Mouse (Mus musculus) brain, embryonic 14.5 days (tissue): ENCODE results near the gene Zfp281. TPM values are rescaled to one million over a fixed set of nuclear protein-coding genes. Genes with fewer than 3 reads are reported as not detected.
A peak's percentile ranks its signal among the peaks of the same experiment; 100 is the strongest.

ENCODE experiments used
- DNase-seq: peaks from one replicate; pipeline ENCODE4 v3.0.0-alpha.2; 2011; ENCODE audit warnings: low read depth
- CTCF ChIP-seq: fragments of 200-500 bp; IDR thresholded peaks from 2 replicates; pipeline ENCODE4 v1.5.1; 2012; ENCODE audit warnings: inconsistent platforms, mild to moderate bottlenecking, moderate library complexity, borderline replicate concordance; ENCODE audit not compliant: insufficient read depth, insufficient read length; ENCODE audit errors: extremely low read depth
- POLR2A ChIP-seq: fragments of 200-500 bp; IDR thresholded peaks from 2 replicates; pipeline ENCODE4 v1.6.1; 2012; ENCODE audit warnings: mild to moderate bottlenecking, inconsistent platforms, borderline replicate concordance; ENCODE audit not compliant: poor library complexity, insufficient read depth, insufficient read length, severe bottlenecking; ENCODE audit errors: extremely low read depth
- polyA plus RNA-seq: library from polyadenylated mRNA; depleted of rRNA; stranded (reverse); fragments of >200 nt; gene quantifications from 2 replicates; pipeline ENCODE4 v1.2.3, GENCODE M21; 2012

The Zfp281 gene
- polyA plus RNA-seq, 1 experiment: 14.5 TPM

DNA sequence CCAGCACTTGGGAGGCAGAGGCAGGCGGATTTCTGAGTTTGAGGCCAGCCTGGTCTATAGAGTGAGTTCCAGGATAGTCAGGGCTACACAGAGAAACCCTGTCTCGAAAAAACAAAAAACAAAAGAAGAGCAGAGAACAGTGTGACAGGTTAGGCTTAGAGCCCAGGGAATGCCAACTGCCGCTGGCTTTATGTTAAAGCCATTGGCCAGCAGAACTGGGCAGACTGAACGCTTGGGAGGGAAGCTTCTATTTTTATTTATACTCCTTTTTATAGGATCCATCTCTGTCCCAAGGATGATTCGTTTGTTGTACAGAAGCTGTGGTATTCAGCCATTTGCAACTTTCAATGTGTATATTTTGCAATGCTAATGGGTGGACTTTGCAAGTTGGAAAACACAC is 14.0 kb downstream of the Zfp281 start:
- no peak for DNase-seq
- TF ChIP-seq CTCF (no peak), POLR2A (no peak)

DNA sequence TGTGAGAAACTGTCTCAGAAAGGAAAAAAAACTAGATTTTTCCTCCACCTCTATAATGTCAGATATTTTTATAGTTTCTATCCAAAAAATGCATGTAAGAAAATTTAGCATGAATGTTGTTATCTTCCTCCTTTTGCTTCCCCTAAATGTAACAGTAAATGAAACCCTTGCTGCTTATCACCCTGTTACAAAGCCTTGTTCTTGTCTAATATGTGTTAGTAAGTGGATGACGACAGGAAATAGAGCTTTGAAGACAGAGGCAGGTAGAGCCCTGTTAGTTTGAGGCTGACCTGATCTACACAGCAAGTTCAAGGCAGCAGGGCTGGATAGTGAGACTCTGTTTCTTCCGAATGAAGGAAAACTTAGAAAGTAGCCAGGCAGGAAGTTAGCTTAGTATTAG is 14.5 kb downstream of the Zfp281 start:
- DNase-seq: no peak
- TF ChIP-seq CTCF (no peak), POLR2A (no peak)

GRCm38 (mm10) chr1:136642701-136643100 is 18.0 kb downstream of the Zfp281 start:
- TF ChIP-seq POLR2A (no peak), CTCF (no peak)
- DNase-seq: no peak

DNA sequence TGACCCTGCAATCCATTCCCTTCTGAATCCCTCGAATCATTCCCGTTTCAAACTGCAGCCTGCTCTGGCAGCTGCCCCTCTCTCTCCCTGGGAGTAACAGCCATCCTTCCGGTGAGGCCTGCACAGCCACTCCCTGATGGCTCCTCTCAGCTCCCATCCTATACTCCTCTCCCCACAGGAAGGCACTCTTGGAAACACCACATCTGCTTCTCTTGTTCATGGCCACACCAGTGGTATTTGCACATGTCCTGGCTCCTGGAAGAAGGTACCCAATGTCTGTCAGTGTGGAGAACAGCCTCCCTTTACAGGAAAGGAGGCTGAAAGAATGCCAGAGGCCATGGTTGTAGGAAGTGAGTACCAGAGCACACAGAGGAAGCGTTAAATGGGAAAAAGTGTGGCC is 19.8 kb downstream of the Zfp281 start:
- DNase-seq: no peak
- TF ChIP-seq CTCF (no peak), POLR2A (no peak)

DNA sequence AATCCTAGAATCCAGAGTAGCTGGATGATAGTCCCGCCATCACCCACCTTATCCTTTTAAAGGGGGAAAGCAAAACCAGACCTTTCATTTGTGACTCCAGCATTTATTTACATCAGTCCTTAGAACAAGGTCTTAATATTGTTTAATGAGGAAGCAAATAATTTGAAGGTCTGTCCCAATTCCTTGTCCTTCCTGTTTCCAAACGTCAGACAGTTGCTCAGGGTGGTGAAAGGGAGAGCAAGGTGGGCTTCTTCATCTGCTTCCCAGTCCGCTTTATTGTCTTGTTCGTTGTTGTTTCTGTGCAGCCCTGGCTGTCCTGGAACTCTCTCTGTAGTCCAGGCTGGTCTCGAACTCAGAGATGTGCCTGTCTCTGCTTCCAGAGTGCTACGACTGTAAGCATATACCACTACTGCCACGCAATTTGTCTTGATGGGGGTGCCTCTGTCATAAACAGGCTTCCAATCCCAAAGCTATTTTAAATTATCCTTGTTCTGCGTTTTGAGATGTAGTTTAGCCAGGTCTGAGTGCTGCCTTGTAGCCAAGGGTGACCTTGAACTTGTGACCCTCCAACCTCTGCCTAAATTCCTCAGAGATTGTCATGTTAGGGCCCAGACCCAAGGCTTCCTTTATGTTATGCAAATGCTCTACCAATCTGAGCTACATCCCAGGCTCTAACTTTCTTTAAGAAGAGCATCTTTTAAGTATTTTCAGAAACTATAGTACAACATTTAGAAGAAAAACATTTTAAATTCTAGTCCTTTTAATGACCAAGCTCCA is 21.3 kb downstream of the Zfp281 start:
- TF ChIP-seq CTCF: no peak
- TF ChIP-seq POLR2A: no peak
- DNase-seq: no peak

- no peak for DNase-seq
- TF ChIP-seq CTCF: no peak
- no peak for TF ChIP-seq POLR2A
These were observed 27.4 kb downstream of the Zfp281 start for GRCm38 (mm10) chr1:136652066-136652465.

GRCm38 (mm10) chr1:136653526-136653925 is 28.8 kb downstream of the Zfp281 start:
- no peak for TF ChIP-seq POLR2A
- no peak for TF ChIP-seq CTCF
- no peak for DNase-seq

- no peak for TF ChIP-seq POLR2A
- no peak for TF ChIP-seq CTCF
- DNase-seq: no peak
These were observed 29.7 kb downstream of the Zfp281 start for GRCm38 (mm10) chr1:136654385-136654784.

- TF ChIP-seq CTCF (no peak), POLR2A (no peak)
- DNase-seq: no peak
These were observed 31.9 kb downstream of the Zfp281 start for GRCm38 (mm10) chr1:136656619-136657018.

DNA sequence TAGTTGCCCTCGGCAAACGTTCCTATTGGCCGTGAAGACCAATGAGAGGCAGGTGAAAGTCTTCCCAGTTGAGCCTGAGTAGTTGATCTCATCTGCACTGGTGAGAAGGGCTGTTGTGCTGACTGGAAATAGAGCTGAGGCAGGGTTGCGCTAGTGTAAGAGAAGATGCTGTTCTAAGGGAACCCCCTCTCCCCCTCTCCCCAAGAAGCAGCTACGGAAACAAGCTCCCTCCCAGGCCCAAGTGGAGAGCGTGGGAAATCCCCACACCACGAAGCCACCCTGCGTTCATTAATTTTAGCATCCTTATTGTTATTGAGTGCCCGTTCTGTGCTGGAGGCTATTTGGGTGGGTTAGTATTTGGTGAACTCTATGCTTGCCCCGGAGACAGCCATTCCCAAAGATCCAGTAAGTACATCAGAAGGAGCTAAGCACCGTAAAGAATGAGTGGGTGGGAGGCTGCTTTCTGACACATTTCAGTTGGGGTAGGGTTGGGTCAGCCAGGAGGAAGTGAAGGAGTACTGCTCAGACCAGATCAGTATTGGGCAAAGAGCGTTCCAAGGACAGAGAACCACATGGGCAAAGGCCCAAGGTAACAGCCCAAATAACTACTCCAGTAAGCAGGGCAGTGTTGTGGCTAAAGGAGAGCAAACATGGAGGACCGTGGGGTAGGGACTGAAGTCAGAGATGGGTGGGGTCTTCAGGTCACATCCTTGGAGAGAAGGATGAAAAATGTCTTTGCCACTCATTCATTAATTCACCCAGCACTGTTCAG is 33.9 kb downstream of the Zfp281 start:
- TF ChIP-seq POLR2A: no peak
- DNase-seq: no peak

GRCm38 (mm10) chr1:136659337-136659736 is 34.6 kb downstream of the Zfp281 start:
- no peak for DNase-seq
- TF ChIP-seq CTCF: no peak

GRCm38 (mm10) chr1:136659917-136660316 is 35.2 kb downstream of the Zfp281 start:
- no peak for DNase-seq
- TF ChIP-seq CTCF (no peak), POLR2A (no peak)

DNA sequence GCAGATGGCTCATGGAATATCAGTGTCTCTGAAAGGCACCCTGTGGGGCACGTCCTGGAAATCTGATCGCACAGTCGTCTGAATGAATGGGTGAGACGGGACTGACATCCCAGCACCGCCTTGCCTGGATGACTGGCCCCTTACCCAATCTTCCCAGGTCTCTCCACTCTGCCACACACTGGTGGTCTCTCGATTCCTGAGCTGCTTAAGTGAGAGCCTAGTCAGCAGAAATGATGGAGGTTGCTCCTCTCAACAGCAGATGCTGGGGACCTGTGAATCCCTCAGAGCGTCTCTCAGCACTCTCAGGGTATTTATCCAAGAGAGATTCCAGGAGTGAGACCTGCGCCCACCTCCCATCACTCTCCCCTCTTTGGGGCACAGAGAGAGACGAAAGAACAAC is 36.8 kb downstream of the Zfp281 start:
- no peak for TF ChIP-seq POLR2A
- DNase-seq: peak; percentile 23
